Mouse (Mus musculus): Measurements from ENCODE around the gene Glb1l2.
A peak's percentile ranks its signal among the peaks of the same experiment; 100 is the strongest.

Glb1l2 gene

GRCm38 (mm10) chr9:26805935-26806666 lies at the start of gene Glb1l2:
Glb1l2 (minus strand) TSS chr9:26806468.
- DNase-seq (ENCODE audit: low read depth in 1 of 2, low spot score in 2 of 2) = peak; percentile 21 to 29

DNA sequence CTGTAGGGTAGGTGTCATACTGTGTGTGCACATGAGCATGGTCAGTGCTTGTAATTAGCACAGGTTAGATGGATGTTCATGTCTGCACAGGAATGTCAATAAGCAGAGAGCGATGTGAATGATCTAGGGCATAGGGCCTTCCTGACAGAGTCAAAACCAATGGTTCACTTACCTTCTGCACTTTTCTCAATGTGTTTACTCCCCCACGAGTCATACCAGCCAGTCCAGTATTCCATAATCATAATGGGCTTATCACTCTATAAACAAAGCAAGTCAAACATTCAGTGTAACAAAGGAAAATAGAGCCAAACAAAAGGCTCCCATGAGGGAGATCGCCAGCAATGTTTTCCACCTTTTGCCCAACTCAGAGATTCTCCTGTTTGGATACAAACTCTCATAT lies 24.8 kb upstream of the Glb1l2 start:
- no peak for DNase-seq (ENCODE audit: low read depth in 1 of 2, low spot score in 2 of 2)

GRCm38 (mm10) chr9:26819942-26820341 lies 13.7 kb upstream of the Glb1l2 start:
- no peak for DNase-seq (ENCODE audit: low read depth in 1 of 2, low spot score in 2 of 2)

DNA sequence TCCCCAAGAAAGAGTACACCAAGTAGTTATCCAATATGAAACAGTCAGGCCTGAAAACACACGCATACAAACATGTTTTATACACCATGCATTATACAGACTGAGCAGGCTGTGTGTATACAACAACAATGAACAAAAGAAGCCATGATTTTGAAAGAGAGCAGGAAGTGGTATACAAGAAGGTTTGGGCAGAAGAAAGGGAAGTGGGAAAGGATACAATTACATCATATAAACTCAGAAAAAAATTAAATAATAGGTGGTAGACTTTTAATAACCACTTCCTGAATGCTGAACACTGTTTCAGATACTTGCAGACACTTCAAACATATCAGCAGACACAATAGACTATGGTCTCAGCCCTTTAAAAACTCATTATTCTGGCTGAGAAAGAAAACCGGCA lies 2.5 kb upstream of the Glb1l2 start:
- DNase-seq (ENCODE audit: low read depth in 1 of 2, low spot score in 2 of 2) = no peak

DNA sequence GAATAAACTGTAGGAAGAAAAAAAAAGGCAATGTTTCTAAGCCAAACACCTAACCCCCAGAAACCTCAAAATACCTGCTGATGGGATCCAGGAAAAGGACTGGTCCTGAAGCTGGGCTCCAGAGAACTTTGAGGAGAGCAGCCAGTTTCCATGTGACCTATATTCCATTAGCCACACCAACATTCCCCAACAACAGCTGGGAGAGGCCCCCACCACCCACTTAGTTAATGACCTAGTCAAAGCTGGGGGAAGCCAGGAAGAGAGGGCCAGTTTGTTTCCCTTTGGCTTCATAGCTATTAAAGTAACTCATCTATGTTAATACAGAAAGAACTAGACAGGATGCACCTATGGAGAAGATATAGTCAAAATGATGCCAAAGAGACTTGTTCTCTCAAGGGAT lies 1.9 kb downstream of the Glb1l2 start:
- DNase-seq (ENCODE audit: low read depth in 1 of 2, low spot score in 2 of 2) = no peak

GRCm38 (mm10) chr9:26800357-26800756 lies 5.9 kb downstream of the Glb1l2 start:
- DNase-seq (ENCODE audit: low read depth in 1 of 2, low spot score in 2 of 2) = no peak

GRCm38 (mm10) chr9:26798731-26799130 lies 7.5 kb downstream of the Glb1l2 start:
- no peak for DNase-seq (ENCODE audit: low read depth in 1 of 2, low spot score in 2 of 2)

- DNase-seq (ENCODE audit: low read depth in 1 of 2, low spot score in 2 of 2) = no peak
Measured at GRCm38 (mm10) chr9:26798205-26798604, 8.1 kb downstream of the Glb1l2 start.

GRCm38 (mm10) chr9:26792829-26793228 lies 13.4 kb downstream of the Glb1l2 start:
- DNase-seq (ENCODE audit: low read depth in 1 of 2, low spot score in 2 of 2) = no peak

DNA sequence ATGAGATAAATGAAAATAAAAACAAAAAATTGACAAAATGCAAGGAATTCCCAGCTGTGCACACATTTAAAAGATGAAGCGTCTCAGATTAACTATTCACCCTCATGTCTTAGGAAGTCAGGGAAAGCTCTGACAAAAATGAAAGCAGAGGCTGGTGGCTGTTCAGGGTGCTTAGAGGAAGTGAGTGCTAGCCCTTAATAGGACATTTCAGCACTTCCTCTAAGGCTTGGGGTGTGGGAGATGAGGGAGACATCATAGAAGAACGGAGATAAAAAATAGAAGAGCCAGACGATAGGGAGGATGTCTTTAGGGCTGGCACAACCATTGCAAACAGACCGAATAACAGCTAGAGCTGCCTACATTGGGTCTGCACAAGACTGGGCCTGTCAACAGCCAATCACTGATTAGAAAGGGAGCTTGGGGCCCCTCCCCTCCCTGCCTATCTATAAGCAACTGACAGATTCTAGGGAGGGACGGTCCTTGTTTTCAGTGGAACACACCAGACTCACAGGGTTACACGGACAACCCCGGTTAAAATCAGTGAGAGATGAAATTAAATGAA lies 22.8 kb downstream of the Glb1l2 start:
- no peak for DNase-seq (ENCODE audit: low read depth in 1 of 2, low spot score in 2 of 2)

GRCm38 (mm10) chr9:26778421-26778820 lies 27.8 kb downstream of the Glb1l2 start:
- no peak for DNase-seq (ENCODE audit: low read depth in 1 of 2, low spot score in 2 of 2)

- no peak for DNase-seq (ENCODE audit: low read depth in 1 of 2, low spot score in 2 of 2)
Measured at GRCm38 (mm10) chr9:26776122-26776902, 30.0 kb downstream of the Glb1l2 start.

- no peak for DNase-seq (ENCODE audit: low read depth in 1 of 2, low spot score in 2 of 2)
Measured at GRCm38 (mm10) chr9:26775700-26776099, 30.6 kb downstream of the Glb1l2 start.

DNA sequence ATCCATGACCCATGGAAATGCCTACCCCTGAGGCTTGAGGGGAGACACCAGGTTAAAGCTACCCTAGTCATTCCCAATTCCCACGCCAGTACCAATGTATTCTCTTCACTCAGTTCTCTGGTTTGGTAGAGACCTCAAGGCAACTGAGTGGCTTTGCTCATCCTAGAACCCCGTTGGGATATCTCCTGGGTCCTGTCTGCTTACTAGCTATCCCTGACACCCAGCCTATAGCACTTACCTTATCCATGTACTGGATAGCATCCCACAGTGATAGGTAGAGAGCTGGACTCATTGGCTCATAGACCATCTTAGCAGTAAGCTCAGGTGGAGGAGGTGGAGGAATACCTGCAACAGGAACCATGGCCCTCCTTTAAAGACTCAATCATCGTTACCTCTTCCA lies 38.1 kb downstream of the Glb1l2 start:
- DNase-seq (ENCODE audit: low read depth in 1 of 2, low spot score in 2 of 2) = no peak

- DNase-seq (ENCODE audit: low read depth in 1 of 2, low spot score in 2 of 2) = no peak
Measured at GRCm38 (mm10) chr9:26762477-26762876, 43.8 kb downstream of the Glb1l2 start.

GRCm38 (mm10) chr9:26760576-26760975 lies 45.7 kb downstream of the Glb1l2 start:
- no peak for DNase-seq (ENCODE audit: low read depth in 1 of 2, low spot score in 2 of 2)

DNA sequence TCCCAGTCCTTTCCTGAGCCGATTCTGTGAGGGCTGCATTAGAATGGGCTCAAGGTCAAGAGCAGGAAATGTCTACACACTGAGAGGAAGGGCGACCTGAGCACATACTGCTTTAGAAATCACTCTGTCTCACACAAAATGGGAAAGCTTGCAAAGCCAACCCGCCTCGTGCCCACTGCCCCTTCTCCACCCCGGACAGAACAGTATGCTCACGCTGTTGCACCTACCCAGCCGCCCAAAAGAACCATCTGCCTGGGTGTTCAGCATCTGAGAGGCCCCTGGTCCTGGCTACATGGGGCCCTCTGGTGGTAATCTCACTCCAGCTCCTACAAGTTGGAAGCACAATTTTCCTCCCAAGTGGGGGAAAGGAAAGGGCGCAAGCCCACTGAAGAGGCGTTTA lies 46.2 kb downstream of the Glb1l2 start:
- no peak for DNase-seq (ENCODE audit: low read depth in 1 of 2, low spot score in 2 of 2)

DNA sequence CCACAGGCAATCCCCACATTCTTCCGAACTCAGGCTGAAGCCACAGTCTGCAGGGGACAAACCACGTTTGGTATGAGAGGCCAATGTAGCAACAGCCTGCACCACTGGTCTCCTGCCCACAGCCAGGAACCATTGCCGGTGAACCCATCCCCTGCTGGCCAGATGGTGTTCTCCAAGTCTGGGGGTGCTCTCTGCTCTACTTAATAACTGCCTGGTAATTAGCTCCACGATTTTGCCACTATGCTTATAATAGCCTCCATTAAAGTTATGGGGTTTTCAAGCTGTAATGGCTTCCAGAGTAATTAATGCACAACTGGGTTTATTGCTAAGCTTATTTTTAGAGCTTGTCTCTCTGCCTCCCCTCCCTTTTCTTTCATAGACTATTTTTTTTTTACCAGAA lies 57.4 kb downstream of the Glb1l2 start:
- no peak for DNase-seq (ENCODE audit: low read depth in 1 of 2, low spot score in 2 of 2)

DNA sequence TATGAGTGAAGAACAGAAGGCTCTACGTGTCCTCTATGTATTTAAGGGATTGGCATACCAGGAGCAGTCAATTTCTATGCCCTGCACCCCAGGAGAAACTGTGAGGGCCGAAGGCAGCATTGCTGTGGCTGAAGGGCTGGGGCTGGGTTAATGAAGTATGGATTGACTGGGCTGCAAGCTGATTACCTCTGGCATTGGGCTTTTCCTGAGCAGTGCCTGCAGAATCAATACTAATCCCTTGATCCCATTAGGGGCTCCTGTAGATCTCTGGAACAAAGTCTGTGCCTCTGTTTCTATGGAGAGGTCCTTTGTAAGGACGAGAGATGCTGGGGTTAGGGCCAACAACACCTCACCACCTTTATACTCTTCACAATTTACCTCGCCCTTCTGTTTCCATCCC lies 59.1 kb downstream of the Glb1l2 start:
- DNase-seq (ENCODE audit: low read depth in 1 of 2, low spot score in 2 of 2) = no peak

GRCm38 (mm10) chr9:26742817-26743216 lies 63.5 kb downstream of the Glb1l2 start:
- DNase-seq (ENCODE audit: low read depth in 1 of 2, low spot score in 2 of 2) = no peak

DNA sequence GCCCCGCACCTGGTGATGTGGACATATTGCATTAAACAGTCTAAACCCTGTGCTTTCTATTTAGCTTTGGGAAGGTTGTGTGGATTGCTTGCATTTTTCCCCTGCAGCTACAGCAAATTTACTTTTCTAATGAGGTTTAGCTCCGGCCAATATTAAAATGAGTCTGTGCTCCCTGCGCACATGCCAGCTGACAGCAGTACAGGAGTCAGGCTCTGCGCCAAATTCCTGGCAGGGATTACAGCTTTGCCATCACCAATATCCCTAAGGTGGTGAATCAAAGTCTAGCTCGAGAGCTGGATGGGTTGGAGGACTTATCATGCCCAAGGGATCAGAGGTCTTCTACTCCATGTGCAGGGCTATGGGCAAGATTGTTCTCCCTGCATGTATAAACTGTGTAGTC lies 69.2 kb downstream of the Glb1l2 start:
- DNase-seq (ENCODE audit: low read depth in 1 of 2, low spot score in 2 of 2) = no peak

DNA sequence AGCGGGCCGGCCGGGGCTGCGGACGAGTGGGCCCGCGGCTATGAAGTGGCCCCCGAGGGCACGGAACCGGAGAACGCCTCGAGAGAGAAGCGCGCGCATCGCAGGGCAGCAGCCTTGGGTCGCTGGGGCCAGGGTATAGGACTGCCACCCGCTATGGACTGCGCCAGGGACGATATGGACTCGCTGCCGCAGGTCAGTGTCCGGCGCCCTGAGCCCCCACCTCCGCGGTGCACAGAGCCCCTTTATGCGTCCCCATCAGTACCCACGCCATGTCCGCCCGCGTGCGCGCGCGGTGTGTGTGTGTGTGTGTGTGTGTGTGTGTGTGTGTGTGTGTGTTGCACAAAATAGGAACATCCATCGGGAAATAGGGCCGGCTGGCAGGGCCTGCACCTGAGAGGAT lies 72.3 kb downstream of the Glb1l2 start:
- DNase-seq (ENCODE audit: low read depth in 1 of 2, low spot score in 2 of 2) = no peak
